Mouse (Mus musculus): Measurements from ENCODE around the gene E330021D16Rik. TPM values are rescaled to one million over a fixed set of nuclear protein-coding genes. Genes with fewer than 3 reads are reported as not detected.
"Not testable (repeated sequence)": the region's sequence is repeated elsewhere in the genome, so short reads cannot be mapped to it uniquely, and the experiment has no call there.

E330021D16Rik gene
- total RNA-seq (2018; cell fraction: chromatin; rRNA removed): not detected
- not detected for total RNA-seq (2018; cell fraction: cytosol; rRNA removed)
- not detected for total RNA-seq (2018; cell fraction: nucleus; rRNA removed)
- not detected in 3 replicates for polyA plus RNA-seq (2018)

- Histone ChIP-seq H3K27ac (no peak within 1 kb of the TSS), H3K4me3 (ENCODE audit: inconsistent target) (no peak within 1 kb of the TSS), H3K79me2 (ENCODE audit: inconsistent target) (no peaks in the 10 kb centered on the region), H3K36me3 (ENCODE audit: inconsistent target) (no peaks in the 10 kb centered on the region)
- WGBS (ENCODE audit: missing documents): 93% methylated on average over 9 of the region's 9 CpGs
These were observed at the start of gene E330021D16Rik for GRCm38 (mm10) chr6:136415133-136415775. TSS of gene E330021D16Rik (minus strand) at chr6:136415569.

GRCm38 (mm10) chr6:136465021-136465420 is 49.7 kb upstream of the E330021D16Rik start:
- 53% methylated on average over 8 of the region's 8 CpGs for WGBS (ENCODE audit: missing documents)

GRCm38 (mm10) chr6:136464121-136464621 is 48.8 kb upstream of the E330021D16Rik start:
- H3K27ac ChIP-seq: peak overlapping the region; percentile 74
- H3K79me2 ChIP-seq (ENCODE audit: inconsistent target): no peaks in the 10 kb centered on the region
- H3K4me3 ChIP-seq (ENCODE audit: inconsistent target): peak overlapping the region; percentile 17; the same call in 1 of the 2 replicates
- H3K36me3 ChIP-seq (ENCODE audit: inconsistent target): no peaks in the 10 kb centered on the region
- 8% methylated on average over 12 of the region's 12 CpGs for WGBS (ENCODE audit: missing documents)

More at GRCm38 (mm10) chr6:136465021-136465420, 49.7 kb upstream of the E330021D16Rik start:
- H3K36me3 ChIP-seq (ENCODE audit: inconsistent target): no peaks in the 10 kb centered on the region
- H3K4me3 ChIP-seq (ENCODE audit: inconsistent target): no peak overlapping the region
- peak overlapping the region; percentile 74 for H3K27ac ChIP-seq
- no peaks in the 10 kb centered on the region for H3K79me2 ChIP-seq (ENCODE audit: inconsistent target)

GRCm38 (mm10) chr6:136463491-136463890 is 48.1 kb upstream of the E330021D16Rik start:
- 27% methylated on average over 9 of the region's 9 CpGs for WGBS (ENCODE audit: missing documents)
- Histone ChIP-seq H3K4me3 (ENCODE audit: inconsistent target) (peak overlapping the region; percentile 17; the same call in 1 of the 2 replicates), H3K79me2 (ENCODE audit: inconsistent target) (no peaks in the 10 kb centered on the region), H3K36me3 (ENCODE audit: inconsistent target) (no peaks in the 10 kb centered on the region), H3K27ac (peak overlapping the region; percentile 74)

- Histone ChIP-seq H3K4me3 (ENCODE audit: inconsistent target) (no peak overlapping the region), H3K27ac (no peak overlapping the region), H3K36me3 (ENCODE audit: inconsistent target) (no peaks in the 10 kb centered on the region), H3K79me2 (ENCODE audit: inconsistent target) (no peaks in the 10 kb centered on the region)
- WGBS (ENCODE audit: missing documents): 94% methylated on average over 7 of the region's 7 CpGs
These were observed 43.8 kb upstream of the E330021D16Rik start for GRCm38 (mm10) chr6:136459156-136459555.

- 88% methylated on average over 1 of the region's 1 CpGs for WGBS (ENCODE audit: missing documents)
- H3K36me3 ChIP-seq (ENCODE audit: inconsistent target): no peaks in the 10 kb centered on the region
- H3K27ac ChIP-seq: no peak overlapping the region
- H3K79me2 ChIP-seq (ENCODE audit: inconsistent target): no peaks in the 10 kb centered on the region
- H3K4me3 ChIP-seq (ENCODE audit: inconsistent target): no peak overlapping the region
These were observed 40.9 kb upstream of the E330021D16Rik start for GRCm38 (mm10) chr6:136456302-136456701.

- Histone ChIP-seq H3K27ac (no peak overlapping the region), H3K36me3 (ENCODE audit: inconsistent target) (no peaks in the 10 kb centered on the region), H3K79me2 (ENCODE audit: inconsistent target) (no peaks in the 10 kb centered on the region), H3K4me3 (ENCODE audit: inconsistent target) (no peak overlapping the region)
- 86% methylated on average over 3 of the region's 3 CpGs for WGBS (ENCODE audit: missing documents)
These were observed 40.3 kb upstream of the E330021D16Rik start for GRCm38 (mm10) chr6:136455696-136456095.

- Histone ChIP-seq H3K79me2 (ENCODE audit: inconsistent target) (no peaks in the 10 kb centered on the region), H3K27ac (no peak overlapping the region), H3K36me3 (ENCODE audit: inconsistent target) (no peaks in the 10 kb centered on the region), H3K4me3 (ENCODE audit: inconsistent target) (no peak overlapping the region)
- WGBS (ENCODE audit: missing documents): 95% methylated on average over 3 of the region's 3 CpGs
These were observed 37.3 kb upstream of the E330021D16Rik start for GRCm38 (mm10) chr6:136452623-136453022.

GRCm38 (mm10) chr6:136450863-136451262 is 35.5 kb upstream of the E330021D16Rik start:
- no peak overlapping the region for H3K27ac ChIP-seq
- WGBS (ENCODE audit: missing documents): 60% methylated on average over 6 of the region's 6 CpGs
- H3K4me3 ChIP-seq (ENCODE audit: inconsistent target): no peak overlapping the region
- no peaks in the 10 kb centered on the region for H3K79me2 ChIP-seq (ENCODE audit: inconsistent target)
- H3K36me3 ChIP-seq (ENCODE audit: inconsistent target): no peaks in the 10 kb centered on the region

- H3K4me3 ChIP-seq (ENCODE audit: inconsistent target): no peak overlapping the region
- no peaks in the 10 kb centered on the region for H3K36me3 ChIP-seq (ENCODE audit: inconsistent target)
- 45% methylated on average over 1 of the region's 1 CpGs for WGBS (ENCODE audit: missing documents)
- H3K79me2 ChIP-seq (ENCODE audit: inconsistent target): no peaks in the 10 kb centered on the region
- H3K27ac ChIP-seq: peak overlapping the region; percentile 67
These were observed 34.6 kb upstream of the E330021D16Rik start for GRCm38 (mm10) chr6:136449930-136450329.

- no peak overlapping the region for H3K4me3 ChIP-seq (ENCODE audit: inconsistent target)
- no peaks in the 10 kb centered on the region for H3K36me3 ChIP-seq (ENCODE audit: inconsistent target)
- 3% methylated on average over 9 of the region's 9 CpGs for WGBS (ENCODE audit: missing documents)
These were observed 33.9 kb upstream of the E330021D16Rik start for GRCm38 (mm10) chr6:136449270-136449692.

GRCm38 (mm10) chr6:136439205-136439604 is 23.8 kb upstream of the E330021D16Rik start:
- not testable (repeated sequence) for H3K79me2 ChIP-seq (ENCODE audit: inconsistent target); H3K4me3 ChIP-seq (ENCODE audit: inconsistent target); H3K36me3 ChIP-seq (ENCODE audit: inconsistent target); H3K27ac ChIP-seq
- 94% methylated on average over 2 of the region's 2 CpGs for WGBS (ENCODE audit: missing documents)

More at GRCm38 (mm10) chr6:136449270-136449692, 33.9 kb upstream of the E330021D16Rik start:
- peak overlapping the region; percentile 67 for H3K27ac ChIP-seq
- no peaks in the 10 kb centered on the region for H3K79me2 ChIP-seq (ENCODE audit: inconsistent target)

GRCm38 (mm10) chr6:136436151-136436550 is 20.8 kb upstream of the E330021D16Rik start:
- H3K4me3 ChIP-seq (ENCODE audit: inconsistent target); H3K27ac ChIP-seq; H3K79me2 ChIP-seq (ENCODE audit: inconsistent target); H3K36me3 ChIP-seq (ENCODE audit: inconsistent target): not testable (repeated sequence)
- WGBS (ENCODE audit: missing documents): 90% methylated on average over 2 of the region's 3 CpGs

- Histone ChIP-seq H3K79me2 (ENCODE audit: inconsistent target) (no peaks in the 10 kb centered on the region), H3K4me3 (ENCODE audit: inconsistent target) (no peak overlapping the region), H3K27ac (no peak overlapping the region), H3K36me3 (ENCODE audit: inconsistent target) (no peaks in the 10 kb centered on the region)
- 69% methylated on average over 6 of the region's 6 CpGs for whole genome bisulfite sequencing (ENCODE audit: missing documents)
These were observed 18.2 kb upstream of the E330021D16Rik start for GRCm38 (mm10) chr6:136433573-136433972.

GRCm38 (mm10) chr6:136431896-136432248 is 16.5 kb upstream of the E330021D16Rik start:
- Histone ChIP-seq H3K79me2 (ENCODE audit: inconsistent target) (no peaks in the 10 kb centered on the region), H3K36me3 (ENCODE audit: inconsistent target) (no peaks in the 10 kb centered on the region), H3K4me3 (ENCODE audit: inconsistent target) (no peak overlapping the region), H3K27ac (no peak overlapping the region)
- 95% methylated on average over 7 of the region's 7 CpGs for WGBS (ENCODE audit: missing documents)
